Mouse (Mus musculus) midbrain, postnatal 0 days (tissue): ENCODE measurements around the gene Kif5a. TPM values are rescaled to one million over a fixed set of nuclear protein-coding genes. Genes with fewer than 3 reads are reported as not detected.

Source experiments
- ATAC-seq: fragments of 200-750 bp; cut with Nextera tagmentation; 2 replicates; pipeline ENCODE4 v1.8.0; 2017; ENCODE audit warnings: moderate number of reproducible peaks, mild to moderate bottlenecking, moderate TSS enrichment, moderate library complexity; ENCODE audit not compliant: low FRiP score
- DNase-seq: peaks from one replicate; pipeline ENCODE4 v3.0.0-alpha.2; 2015; ENCODE audit warnings: low spot score
- H3K27ac ChIP-seq: fragments of 300-500 bp; sonication (generic); 2 replicates; pipeline ENCODE4 v1.5.1; 2014; ENCODE audit warnings: low read depth, mild to moderate bottlenecking, low read length, mixed read lengths
- H3K27me3 ChIP-seq: fragments of 300-500 bp; sonication (generic); 2 replicates; pipeline ENCODE4 v1.6.1; 2014; ENCODE audit warnings: low read length, control low read depth, mixed read lengths; ENCODE audit not compliant: insufficient read depth
- H3K36me3 ChIP-seq: fragments of 300-500 bp; sonication (generic); 2 replicates; pipeline ENCODE4 v1.6.1; 2014; ENCODE audit warnings: low read length, control low read depth, mixed read lengths; ENCODE audit not compliant: insufficient read depth
- H3K4me1 ChIP-seq: fragments of 300-500 bp; sonication (generic); 2 replicates; pipeline ENCODE4 v1.6.1; 2014; ENCODE audit warnings: mild to moderate bottlenecking, control low read depth, antibody characterized with exemption, low read length, mixed read lengths; ENCODE audit not compliant: insufficient read depth
- H3K4me2 ChIP-seq: fragments of 300-500 bp; sonication (generic); 2 replicates; pipeline ENCODE4 v1.6.1; 2014; ENCODE audit warnings: low read depth, mild to moderate bottlenecking, low read length, mixed read lengths; ENCODE audit not compliant: poor library complexity, severe bottlenecking
- H3K4me3 ChIP-seq: fragments of 300-500 bp; sonication (generic); 2 replicates; pipeline ENCODE4 v1.5.1; 2014; ENCODE audit warnings: low read depth, mild to moderate bottlenecking, low read length, moderate library complexity
- H3K9ac ChIP-seq: fragments of 300-500 bp; sonication (generic); replicated peaks from 2 replicates; pipeline ENCODE4 v1.6.1; 2014; ENCODE audit warnings: mild to moderate bottlenecking, low read length, moderate library complexity, mixed read lengths; ENCODE audit not compliant: poor library complexity, severe bottlenecking
- H3K9me3 ChIP-seq: fragments of 300-500 bp; sonication (generic); 2 replicates; pipeline ENCODE4 v1.6.1; 2016; ENCODE audit warnings: low read length, control low read depth
- CTCF ChIP-seq: IDR thresholded peaks from 2 replicates; pipeline ENCODE4 v1.5.1; 2016; ENCODE audit warnings: antibody characterized with exemption, mild to moderate bottlenecking
- WGBS: fragments of 180-500 bp; shearing (Covaris S2); extraction: QIAGEN DNeasy Blood & Tissue Kit; methylation state at CpG from one replicate; pipeline ENCODE4 v1.1.7; 2014; 5-methylcytosine and 5-hydroxymethylcytosine counted together
- polyA plus RNA-seq: library from polyadenylated mRNA; unstranded; fragments of >200 nt; fragmentation: Nextera tagmentation; extraction: Ambion mirVana; gene quantifications from 2 replicates; pipeline ENCODE4 v1.2.1, GENCODE M21; 2015
- total RNA-seq: library from RNA; depleted of rRNA; stranded (reverse); fragments of >200 nt; gene quantifications from 2 replicates; pipeline ENCODE4 v1.2.3, GENCODE M21; 2014

Kif5a gene
- total and polyA plus RNA-seq, 2 experiments from 2014 or later, result 102 to 249 TPM

DNA sequence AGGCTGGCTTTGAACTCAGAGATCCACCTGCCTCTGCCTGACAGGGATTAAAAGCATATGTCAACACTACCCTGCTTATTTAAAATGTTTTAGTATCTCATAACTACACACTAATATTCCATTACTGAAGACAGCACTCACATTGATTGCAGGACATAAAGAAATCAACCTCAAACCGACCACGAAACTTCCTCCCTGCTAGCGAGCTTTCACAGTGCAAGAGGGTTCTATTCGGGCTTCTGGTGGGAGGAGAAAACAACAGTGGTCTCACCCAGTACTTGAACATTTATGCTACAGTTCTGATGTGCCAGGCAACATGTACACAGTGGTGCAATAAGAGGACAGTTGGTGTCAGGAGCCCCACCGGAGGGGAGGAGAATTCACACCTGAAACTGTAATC, 12.3 kb downstream of the Kif5a start:
- Histone ChIP-seq H3K4me1 (no peaks in the 10 kb centered on the region), H3K27ac (no peak overlapping the region), H3K9me3 (no peaks in the 10 kb centered on the region), H3K4me2 (no peak overlapping the region), H3K9ac (no peak overlapping the region), H3K36me3 (peaks cover 22% of the 10 kb centered on the region), H3K4me3 (no peak overlapping the region), H3K27me3 (no peaks in the 10 kb centered on the region)
- 89% methylated on average over 5 of the region's 5 CpGs for WGBS
- TF ChIP-seq CTCF, result no peak
- no peak for ATAC-seq
- no peak for DNase-seq

DNA sequence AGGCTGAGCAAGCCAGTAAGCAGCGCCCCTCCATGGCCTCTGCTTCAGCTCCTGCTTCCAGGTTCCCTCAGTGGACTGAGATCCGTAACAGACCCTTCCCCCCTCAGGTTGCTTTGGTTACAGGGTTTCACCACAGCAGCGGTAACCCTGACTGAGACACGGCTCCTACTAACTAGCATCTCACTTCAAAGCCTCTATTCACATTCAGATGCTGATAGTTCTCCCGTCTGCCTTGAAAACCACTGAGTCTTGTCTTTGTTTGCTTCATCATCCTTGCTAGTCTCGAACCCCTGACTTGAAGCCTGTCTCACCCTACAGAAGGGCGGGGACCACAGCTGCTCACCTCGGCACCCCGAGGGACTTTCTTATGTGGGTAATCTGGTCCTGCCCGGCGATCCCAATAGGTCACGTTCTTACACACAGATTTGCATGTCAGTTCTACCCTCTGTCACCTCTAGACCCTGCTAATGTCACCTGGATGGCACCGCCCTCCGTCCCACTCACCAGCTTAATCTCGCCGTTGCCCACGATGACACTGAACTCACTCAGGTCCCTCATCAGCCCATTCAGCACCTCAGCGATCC, 24.8 kb downstream of the Kif5a start:
- Histone ChIP-seq H3K9ac (no peak overlapping the region), H3K27ac (no peak overlapping the region), H3K9me3 (no peaks in the 10 kb centered on the region), H3K4me3 (no peak overlapping the region), H3K27me3 (no peaks in the 10 kb centered on the region), H3K36me3 (peaks cover 76% of the 10 kb centered on the region), H3K4me2 (no peak overlapping the region), H3K4me1 (no peaks in the 10 kb centered on the region)
- 73% methylated on average over 18 of the region's 18 CpGs for WGBS
- TF ChIP-seq CTCF, result no peak
- DNase-seq (no peak), ATAC-seq (no peak)

DNA sequence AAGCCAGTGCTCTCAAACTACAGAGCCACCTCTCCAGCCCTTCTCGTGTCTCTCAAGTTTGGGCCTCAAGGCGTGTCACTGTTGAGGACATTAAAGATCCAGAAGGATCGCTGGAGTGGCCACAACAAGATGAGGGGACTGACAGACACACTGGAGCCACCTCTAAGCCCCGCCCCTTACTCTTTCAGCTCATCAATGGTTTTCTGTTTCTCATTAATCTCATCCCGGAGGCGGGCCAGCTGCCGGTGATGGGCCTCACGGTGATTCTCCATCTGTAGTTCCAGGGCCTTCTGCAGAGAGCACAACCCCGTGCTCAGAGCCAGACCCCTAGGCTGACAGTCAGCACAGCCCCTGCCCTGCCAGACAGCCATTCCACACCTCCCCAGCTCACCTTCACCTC, 26.6 kb downstream of the Kif5a start:
- Histone ChIP-seq H3K4me2 (no peak overlapping the region), H3K36me3 (peaks cover 74% of the 10 kb centered on the region), H3K9ac (no peak overlapping the region), H3K4me1 (no peaks in the 10 kb centered on the region), H3K27ac (no peak overlapping the region), H3K4me3 (no peak overlapping the region), H3K9me3 (no peaks in the 10 kb centered on the region), H3K27me3 (no peaks in the 10 kb centered on the region)
- WGBS, result 56% methylated on average over 9 of the region's 9 CpGs
- no peak for TF ChIP-seq CTCF
- ATAC-seq, result no peak
- DNase-seq, result no peak

DNA sequence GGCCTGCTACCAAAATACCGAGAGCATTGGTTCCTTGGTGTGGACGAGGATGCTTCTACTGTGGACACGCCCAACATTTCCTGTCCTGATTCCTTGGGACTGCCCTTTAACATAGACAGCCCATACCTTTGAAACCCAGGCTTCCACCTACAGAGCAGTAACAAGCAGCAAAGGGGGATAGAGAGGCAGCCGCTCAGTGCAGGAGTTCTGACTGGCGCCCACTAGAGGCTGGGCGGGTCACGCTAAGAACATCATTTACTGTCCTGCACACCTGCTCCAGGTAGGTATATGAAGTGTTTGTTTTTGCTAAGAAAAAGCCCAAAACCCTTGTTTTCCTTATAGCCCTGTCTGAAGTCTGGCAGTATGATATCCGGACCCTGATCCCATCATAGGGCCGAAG, 30.0 kb downstream of the Kif5a start:
- Histone ChIP-seq H3K4me1 (no peaks in the 10 kb centered on the region), H3K4me3 (no peak overlapping the region), H3K9me3 (no peaks in the 10 kb centered on the region), H3K36me3 (peaks cover 74% of the 10 kb centered on the region), H3K27ac (no peak overlapping the region), H3K4me2 (no peak overlapping the region), H3K27me3 (no peaks in the 10 kb centered on the region), H3K9ac (no peak overlapping the region)
- peak; percentile 52 for TF ChIP-seq CTCF
- ATAC-seq (no peak), DNase-seq (peak; percentile 27)
- 84% methylated on average over 9 of the region's 9 CpGs for WGBS

DNA sequence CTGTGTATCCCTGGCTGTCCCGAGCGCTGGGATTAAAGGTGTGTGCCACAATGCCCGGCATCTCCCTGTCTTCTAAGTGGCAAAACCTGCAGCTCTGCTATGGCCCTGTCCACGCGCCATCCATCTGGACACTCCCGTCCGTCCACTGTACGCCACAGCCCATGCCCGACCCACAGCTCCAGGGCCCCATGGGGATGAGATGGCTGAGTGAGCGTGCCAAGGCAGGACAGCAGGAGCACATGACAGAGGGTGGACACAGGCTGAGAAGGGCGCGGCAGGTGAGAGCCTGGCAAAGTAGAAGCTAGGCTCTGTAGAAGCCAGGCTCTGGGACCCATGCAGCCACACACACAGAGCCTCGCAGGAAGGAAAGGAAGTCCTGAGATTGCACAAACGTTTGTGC, 31.4 kb downstream of the Kif5a start:
- 83% methylated on average over 14 of the region's 14 CpGs for WGBS
- peaks cover 72% of the 10 kb centered on the region for H3K36me3 ChIP-seq

DNA sequence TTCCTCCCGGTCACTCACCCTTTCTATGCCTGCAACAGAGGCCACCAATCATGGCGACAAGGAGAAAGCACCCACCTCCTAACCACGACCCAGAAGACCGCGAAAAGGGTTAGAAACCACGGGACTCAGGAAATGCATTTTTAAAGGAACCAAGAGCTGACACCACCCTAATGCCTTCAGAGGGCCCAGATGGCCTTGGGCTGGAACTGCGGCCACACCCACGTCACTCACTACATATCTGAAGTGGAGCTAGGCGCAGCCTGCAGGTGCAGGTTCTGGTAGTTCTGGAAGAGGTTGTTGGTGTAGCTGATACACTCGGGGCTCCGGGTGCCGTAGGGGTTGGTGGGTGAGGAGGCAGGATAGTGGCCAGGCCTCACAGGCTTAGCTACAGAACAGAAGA, 32.5 kb downstream of the Kif5a start:
- no peak overlapping the region for H3K4me3 ChIP-seq
- no peak overlapping the region for H3K9ac ChIP-seq
- ATAC-seq (no peak), DNase-seq (no peak)
- H3K27me3 ChIP-seq, result no peaks in the 10 kb centered on the region
- no peak for TF ChIP-seq CTCF
- H3K9me3 ChIP-seq, result no peaks in the 10 kb centered on the region
- no peak overlapping the region for H3K4me2 ChIP-seq
- whole genome bisulfite sequencing, result 91% methylated on average over 12 of the region's 12 CpGs
- H3K4me1 ChIP-seq, result no peaks in the 10 kb centered on the region
- H3K36me3 ChIP-seq, result peaks cover 66% of the 10 kb centered on the region
- H3K27ac ChIP-seq, result no peak overlapping the region

More for the DNA sequence above, 31.4 kb downstream of the Kif5a start:
- DNase-seq (no peak), ATAC-seq (no peak)
- TF ChIP-seq CTCF, result no peak
- Histone ChIP-seq H3K4me3 (no peak overlapping the region), H3K27ac (no peak overlapping the region), H3K9ac (no peak overlapping the region), H3K4me1 (no peaks in the 10 kb centered on the region), H3K4me2 (no peak overlapping the region), H3K27me3 (no peaks in the 10 kb centered on the region), H3K9me3 (no peaks in the 10 kb centered on the region)
